Mouse (Mus musculus) layer of hippocampus, adult 9-11 months (tissue): ENCODE results near the gene Lgals2.
A peak's percentile ranks its signal among the peaks of the same experiment; 100 is the strongest.

ENCODE experiments used
- DNase-seq: peaks from one replicate; pipeline ENCODE4 v3.0.0; 2022

The Lgals2 gene

GRCm38 (mm10) chr15:78842371-78843163 is 12.8 kb downstream of the Lgals2 start, which contains the start of gene Cdc42ep1:
Cdc42ep1 (plus strand) TSS chr15:78842624.
- peak; percentile 42 for DNase-seq

- no peak for DNase-seq
Observed at GRCm38 (mm10) chr15:78841161-78841790, 14.1 kb downstream of the Lgals2 start.

- DNase-seq, result no peak
Observed at GRCm38 (mm10) chr15:78840751-78841150, 14.6 kb downstream of the Lgals2 start.

GRCm38 (mm10) chr15:78840241-78840640 is 15.1 kb downstream of the Lgals2 start:
- no peak for DNase-seq

GRCm38 (mm10) chr15:78839744-78840143 is 15.6 kb downstream of the Lgals2 start:
- DNase-seq, result no peak

- DNase-seq, result no peak
Observed at GRCm38 (mm10) chr15:78836086-78836621, 19.2 kb downstream of the Lgals2 start.

- DNase-seq, result no peak
Observed at GRCm38 (mm10) chr15:78835200-78836085, 19.9 kb downstream of the Lgals2 start.

GRCm38 (mm10) chr15:78834233-78835005 is 20.9 kb downstream of the Lgals2 start:
- DNase-seq, result no peak

GRCm38 (mm10) chr15:78833582-78833981 is 21.7 kb downstream of the Lgals2 start:
- no peak for DNase-seq

GRCm38 (mm10) chr15:78832701-78833123 is 22.6 kb downstream of the Lgals2 start:
- peak; percentile 87 for DNase-seq

- no peak for DNase-seq
Observed at GRCm38 (mm10) chr15:78831720-78832657, 23.3 kb downstream of the Lgals2 start.

GRCm38 (mm10) chr15:78830742-78831719 is 24.3 kb downstream of the Lgals2 start:
- DNase-seq, result no peak

- no peak for DNase-seq
Observed at GRCm38 (mm10) chr15:78829636-78830035, 25.7 kb downstream of the Lgals2 start.

GRCm38 (mm10) chr15:78828315-78828714 is 27.0 kb downstream of the Lgals2 start:
- no peak for DNase-seq

- DNase-seq, result peak; percentile 62
Observed at GRCm38 (mm10) chr15:78826213-78827204, 28.8 kb downstream of the Lgals2 start.

GRCm38 (mm10) chr15:78816074-78816391 is 39.3 kb downstream of the Lgals2 start:
- no peak for DNase-seq

GRCm38 (mm10) chr15:78815314-78816073 is 39.8 kb downstream of the Lgals2 start:
- no peak for DNase-seq

GRCm38 (mm10) chr15:78813603-78814002 is 41.7 kb downstream of the Lgals2 start:
- no peak for DNase-seq
